8 mouse cellular contexts compared by ENCODE assay signal in genomic region chr6:38341751-38342665, GRCm38 (mm10). TPM values are rescaled to one million over a fixed set of nuclear protein-coding genes. Genes with fewer than 3 reads are reported as not detected.
DNase-seq lines count a peak whose midpoint lies in the region; ATAC-seq and TF ChIP-seq lines count a peak whose summit lies in the region.
"Had no signal": no experiment of that assay in that cellular context is flagged by ENCODE, and none has a peak within 500 bp of the region (broad histone marks: within the 10 kb centered on the region; RNA-seq: fewer than 3 reads in every experiment).

No protein-coding gene starts in this region.

- peak; percentile 91 for ATAC-seq in liver, embryonic 13.5 days (ENCODE audit: low read depth)
- no peak for ATAC-seq in forebrain, postnatal 0 days

- peaks cover 26% of the 10 kb centered on the region for H3K36me3 ChIP-seq in thymus, adult 2 months (ENCODE audit: control insufficient read depth, insufficient read depth, low read length)
- peaks cover 49% of the 10 kb centered on the region for H3K36me3 ChIP-seq in liver, embryonic 13.5 days
- no peaks in the 10 kb centered on the region for H3K36me3 ChIP-seq in forebrain, postnatal 0 days (ENCODE audit: insufficient read depth)
- no peaks in the 10 kb centered on the region for H3K36me3 ChIP-seq in midbrain, embryonic 10.5 days
- H3K36me3 ChIP-seq: embryonic facial prominence, embryonic 15.5 days had no signal

- no peak for TF ChIP-seq POLR2A in thymus, adult 2 months (IDR thresholded peaks at IDR 0.05; ENCODE audit: control insufficient read depth, extremely low read depth, insufficient read depth, low read length, poor library complexity)

- no peaks in the 10 kb centered on the region for H3K9me3 ChIP-seq in liver, embryonic 13.5 days (replicated peaks)
- no peaks in the 10 kb centered on the region for H3K9me3 ChIP-seq in forebrain, postnatal 0 days (ENCODE audit: low read length)
- no peaks in the 10 kb centered on the region for H3K9me3 ChIP-seq in midbrain, embryonic 10.5 days (replicated peaks)
- H3K9me3 ChIP-seq: embryonic facial prominence, embryonic 15.5 days had no signal

- 6% methylated on average over 11 of the region's 11 CpGs for WGBS in thymus, adult 2 months
- 3% methylated on average over 11 of the region's 11 CpGs for WGBS in liver, embryonic 13.5 days (ENCODE audit: insufficient replicate concordance)
- WGBS in forebrain, postnatal 0 days, result 84% methylated on average over 11 of the region's 11 CpGs
- 74% methylated on average over 11 of the region's 11 CpGs for WGBS in midbrain, embryonic 10.5 days

- peak overlapping the region; percentile 18 for H3K4me3 ChIP-seq in thymus, adult 2 months (ENCODE audit: control insufficient read depth, insufficient read depth, low read length)
- H3K4me3 ChIP-seq in liver, embryonic 13.5 days (replicated peaks), result peak overlapping the region; percentile 55
- no peak overlapping the region for H3K4me3 ChIP-seq in forebrain, postnatal 0 days (ENCODE audit: low read depth, low read length)
- no peak overlapping the region for H3K4me3 ChIP-seq in midbrain, embryonic 10.5 days
- H3K4me3 ChIP-seq: embryonic facial prominence, embryonic 15.5 days had no signal

- peaks cover 41% of the 10 kb centered on the region for H3K4me1 ChIP-seq in thymus, adult 2 months (replicated peaks; ENCODE audit: control insufficient read depth, insufficient read depth, low read length)
- H3K4me1 ChIP-seq in liver, embryonic 13.5 days (replicated peaks), result peaks cover 89% of the 10 kb centered on the region
- H3K4me1 ChIP-seq in forebrain, postnatal 0 days (ENCODE audit: insufficient read depth), result no peaks in the 10 kb centered on the region
- no peaks in the 10 kb centered on the region for H3K4me1 ChIP-seq in midbrain, embryonic 10.5 days
- H3K4me1 ChIP-seq: embryonic facial prominence, embryonic 15.5 days had no signal

- DNase-seq in thymus, adult 2 months, result peak; percentile 18
- DNase-seq in thymus, adult 18-20 months, result no peak
- peak; percentile 66 for DNase-seq in cerebellum, adult 11-12 months
- DNase-seq in liver, embryonic 13.5 days, result peak; percentile 90
- DNase-seq in forebrain, postnatal 0 days, result no peak
- DNase-seq in midbrain, embryonic 10.5 days (ENCODE audit: low spot score), result no peak
- DNase-seq in lung, postnatal 36 days, result no peak

- H3K27me3 ChIP-seq in thymus, adult 2 months (ENCODE audit: control insufficient read depth, insufficient read depth, low read length), result no peaks in the 10 kb centered on the region
- no peaks in the 10 kb centered on the region for H3K27me3 ChIP-seq in liver, embryonic 13.5 days
- no peaks in the 10 kb centered on the region for H3K27me3 ChIP-seq in forebrain, postnatal 0 days (ENCODE audit: insufficient read depth, low read length)
- H3K27me3 ChIP-seq in midbrain, embryonic 10.5 days (ENCODE audit: low read depth, poor library complexity, severe bottlenecking), result no peaks in the 10 kb centered on the region
- H3K27me3 ChIP-seq: embryonic facial prominence, embryonic 15.5 days had no signal

- H3K9ac ChIP-seq in liver, embryonic 13.5 days, result peak overlapping the region; percentile 79
- H3K9ac ChIP-seq in forebrain, postnatal 0 days, result no peak overlapping the region
- H3K9ac ChIP-seq: embryonic facial prominence, embryonic 15.5 days had no signal

- no peak for TF ChIP-seq CTCF in thymus, adult 2 months (IDR thresholded peaks at IDR 0.05; ENCODE audit: borderline replicate concordance, control insufficient read depth, extremely low read depth, insufficient read depth, low read length, poor library complexity)
- no peak for TF ChIP-seq CTCF in forebrain, postnatal 0 days (IDR thresholded peaks at IDR 0.05; ENCODE audit: low read depth)

- H3K4me2 ChIP-seq in liver, embryonic 13.5 days, result peak overlapping the region; percentile 88
- H3K4me2 ChIP-seq in forebrain, postnatal 0 days (ENCODE audit: low read depth), result no peak overlapping the region
- H3K4me2 ChIP-seq: embryonic facial prominence, embryonic 15.5 days had no signal

- H3K27ac ChIP-seq in thymus, adult 2 months (ENCODE audit: control insufficient read depth, insufficient read depth, low read length), result peak overlapping the region; percentile 81
- H3K27ac ChIP-seq in liver, embryonic 13.5 days, result peak overlapping the region; percentile 99
- H3K27ac ChIP-seq in forebrain, postnatal 0 days (ENCODE audit: low read depth, low read length), result no peak overlapping the region
- no peak overlapping the region for H3K27ac ChIP-seq in midbrain, embryonic 10.5 days (replicated peaks)
- H3K27ac ChIP-seq: embryonic facial prominence, embryonic 15.5 days had no signal

RNA-seq across cellular contexts. Expression of gene Zc3hav1, which starts 12.4 kb away (rescaled TPM):
- polyA plus RNA-seq in thymus, adult 2 months (2012; rRNA removed), result 79.0 and 86.4 TPM in 2 replicates
- 24.6 and 25.8 TPM in 2 replicates for polyA plus RNA-seq in liver, embryonic 13.5 days (2015; fragmentation: Nextera tagmentation; extraction: Ambion mirVana)
- total RNA-seq in forebrain, postnatal 0 days (2014; rRNA removed), result 2.2 and 5.7 TPM in 2 replicates
- polyA plus RNA-seq in forebrain, postnatal 0 days (2015; fragmentation: Nextera tagmentation; extraction: Ambion mirVana), result 1.6 and 2.0 TPM in 2 replicates
- polyA plus RNA-seq in midbrain, embryonic 10.5 days (2016; fragmentation: Nextera tagmentation; extraction: Ambion mirVana), result 2.1 and 2.4 TPM in 2 replicates

RNA-seq across cellular contexts. Expression of gene Ttc26, which starts 39.3 kb away (rescaled TPM):
- 0.44 and 0.62 TPM in 2 replicates for polyA plus RNA-seq in thymus, adult 2 months (2012; rRNA removed)
- 0.70 and 0.74 TPM in 2 replicates for polyA plus RNA-seq in liver, embryonic 13.5 days (2015; fragmentation: Nextera tagmentation; extraction: Ambion mirVana)
- 9.1 and 10.1 TPM in 2 replicates for total RNA-seq in forebrain, postnatal 0 days (2014; rRNA removed)
- 2.2 and 4.0 TPM in 2 replicates for polyA plus RNA-seq in forebrain, postnatal 0 days (2015; fragmentation: Nextera tagmentation; extraction: Ambion mirVana)
- 14.6 and 15.6 TPM in 2 replicates for polyA plus RNA-seq in midbrain, embryonic 10.5 days (2016; fragmentation: Nextera tagmentation; extraction: Ambion mirVana)

RNA-seq across cellular contexts. Expression of gene Zc3hav1l, which starts 42.9 kb away (rescaled TPM):
- 6.6 and 7.4 TPM in 2 replicates for polyA plus RNA-seq in thymus, adult 2 months (2012; rRNA removed)
- 1.6 and 2.1 TPM in 2 replicates for polyA plus RNA-seq in liver, embryonic 13.5 days (2015; fragmentation: Nextera tagmentation; extraction: Ambion mirVana)
- 5.3 and 8.4 TPM in 2 replicates for total RNA-seq in forebrain, postnatal 0 days (2014; rRNA removed)
- 2.4 and 2.9 TPM in 2 replicates for polyA plus RNA-seq in forebrain, postnatal 0 days (2015; fragmentation: Nextera tagmentation; extraction: Ambion mirVana)
- polyA plus RNA-seq in midbrain, embryonic 10.5 days (2016; fragmentation: Nextera tagmentation; extraction: Ambion mirVana), result 12.9 and 13.6 TPM in 2 replicates

Comparison
In these comparisons a context has a peak if more than half of its experiments do, and no peak if none do; other contexts are left out.
1. DNase-seq: peak in thymus, adult 2 months (single experiment), cerebellum, adult 11-12 months (single experiment) and liver, embryonic 13.5 days (single experiment); none in thymus, adult 18-20 months (0 of 2), forebrain, postnatal 0 days (single experiment), midbrain, embryonic 10.5 days (single experiment) and lung, postnatal 36 days (single experiment).
2. H3K27ac ChIP-seq: peak in thymus, adult 2 months (single experiment) and liver, embryonic 13.5 days (single experiment); none in forebrain, postnatal 0 days (single experiment) and midbrain, embryonic 10.5 days (single experiment).
3. H3K4me3 ChIP-seq: peak in thymus, adult 2 months (single experiment) and liver, embryonic 13.5 days (single experiment); none in forebrain, postnatal 0 days (single experiment) and midbrain, embryonic 10.5 days (single experiment).